Mouse (Mus musculus): ENCODE results near the gene Trim38. TPM values are rescaled to one million over a fixed set of nuclear protein-coding genes. Genes with fewer than 3 reads are reported as not detected.
A peak's percentile ranks its signal among the peaks of the same experiment; 100 is the strongest.
"Not testable (repeated sequence)": the region's sequence is repeated elsewhere in the genome, so short reads cannot be mapped to it uniquely, and the experiment has no call there.

Gene Trim38
- polyA plus RNA-seq, 1 experiment = not detected

GRCm38 (mm10) chr13:23745381-23746161, 24.1 kb upstream of the Trim38 start, which contains the start of gene Hist1h3c:
Hist1h3c (minus strand) TSS chr13:23745602.
- peak within 1 kb of the TSS; percentile 77 for H3K4me3 ChIP-seq (replicated peaks; ENCODE audit: extremely low read depth, low read depth, low read length)
- WGBS = 2% methylated on average over 25 of the region's 28 CpGs
- peak; percentile 76 for DNase-seq
- H3K4me1 ChIP-seq (ENCODE audit: control insufficient read depth, insufficient read depth, low read length) = peaks cover 7% of the 10 kb centered on the region
- no peak for TF ChIP-seq POLR2A (IDR thresholded peaks at IDR 0.05; ENCODE audit: borderline replicate concordance, extremely low read depth, low read depth, low read length)
- TF ChIP-seq CTCF (IDR thresholded peaks at IDR 0.05; ENCODE audit: insufficient read depth, low read length) = no peak

DNA sequence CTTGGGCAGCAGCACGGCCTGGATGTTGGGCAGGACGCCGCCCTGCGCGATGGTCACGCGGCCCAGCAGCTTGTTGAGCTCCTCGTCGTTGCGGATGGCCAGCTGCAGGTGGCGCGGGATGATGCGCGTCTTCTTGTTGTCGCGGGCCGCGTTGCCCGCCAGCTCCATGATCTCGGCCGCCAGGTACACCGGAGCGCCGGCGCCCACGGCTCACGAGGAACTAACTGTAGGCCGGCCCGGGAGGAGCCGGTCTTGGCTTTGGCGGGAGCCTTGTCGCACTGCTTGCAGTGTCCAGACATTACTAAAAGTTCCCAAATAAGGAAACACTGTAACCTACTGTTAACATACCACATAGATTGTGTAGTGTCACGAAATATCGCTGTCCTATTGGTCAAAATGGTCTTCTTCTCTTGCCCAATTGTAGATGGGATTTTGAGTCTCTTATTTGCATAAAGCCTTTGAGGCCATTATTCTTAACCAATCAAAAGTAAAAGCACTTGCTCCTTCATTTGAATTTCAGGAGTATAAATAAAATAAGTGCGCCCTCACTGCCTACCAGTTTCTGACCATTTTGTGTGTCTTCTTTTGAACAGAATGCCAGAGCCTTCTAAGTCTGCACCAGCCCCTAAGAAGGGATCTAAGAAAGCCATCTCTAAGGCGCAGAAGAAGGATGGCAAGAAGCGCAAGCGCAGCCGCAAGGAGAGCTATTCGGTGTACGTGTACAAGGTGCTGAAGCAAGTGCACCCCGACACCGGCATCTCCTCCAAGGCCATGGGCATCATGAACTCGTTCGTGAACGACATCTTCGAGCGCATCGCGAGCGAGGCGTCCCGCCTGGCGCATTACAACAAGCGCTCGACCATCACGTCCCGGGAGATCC, 23.3 kb upstream of the Trim38 start, which contains the start of gene Hist1h2bb:
Hist1h2bb (plus strand) TSS at position 534 of the 880 bp plus-strand sequence.
- under 1% methylated on average over 43 of the region's 58 CpGs for WGBS
- not testable (repeated sequence) for H3K4me1 ChIP-seq (ENCODE audit: control insufficient read depth, insufficient read depth, low read length)
- peak; percentile 77 for DNase-seq
- peak; percentile 61; the same call in 1 of the 2 replicates for TF ChIP-seq POLR2A (IDR thresholded peaks at IDR 0.05; ENCODE audit: borderline replicate concordance, extremely low read depth, low read depth, low read length)
- H3K4me3 ChIP-seq (replicated peaks; ENCODE audit: extremely low read depth, low read depth, low read length) = peak within 1 kb of the TSS; percentile 77

DNA sequence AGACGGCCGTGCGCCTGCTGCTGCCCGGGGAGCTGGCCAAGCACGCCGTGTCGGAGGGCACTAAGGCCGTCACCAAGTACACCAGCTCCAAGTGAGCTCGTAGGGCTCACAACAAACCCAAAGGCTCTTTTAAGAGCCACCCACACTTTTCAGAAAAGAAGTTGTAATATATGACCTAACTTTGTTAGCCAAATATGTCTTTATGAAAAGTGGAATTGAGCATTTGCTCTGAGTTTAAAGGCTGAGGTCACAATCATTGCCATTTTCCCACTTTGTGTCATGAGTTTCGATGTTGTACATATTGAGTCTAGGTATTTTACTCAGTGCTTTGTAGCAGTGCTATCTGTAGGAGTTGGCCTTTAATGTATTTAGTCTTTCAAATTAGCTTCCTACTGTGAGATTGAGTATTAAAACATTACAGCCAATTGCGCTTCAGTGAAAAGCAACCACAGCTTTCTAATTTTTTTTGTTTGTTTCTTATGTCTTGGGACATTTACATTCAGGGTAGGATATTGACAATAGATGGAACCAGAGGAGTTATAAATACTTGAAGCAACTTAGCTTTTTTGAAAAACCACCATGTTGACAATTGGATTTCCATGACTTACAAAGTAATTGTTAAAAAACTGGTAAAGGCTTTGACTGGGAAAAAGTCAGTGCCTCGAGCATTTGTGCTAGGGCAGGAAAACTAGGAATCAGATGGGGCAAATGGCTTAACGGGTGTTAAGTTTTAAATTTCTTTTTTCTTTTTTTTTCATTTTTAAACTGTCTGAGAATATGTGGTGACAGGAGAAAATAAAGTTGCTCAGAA, 22.4 kb upstream of the Trim38 start:
- TF ChIP-seq POLR2A (IDR thresholded peaks at IDR 0.05; ENCODE audit: borderline replicate concordance, extremely low read depth, low read depth, low read length) = no peak
- no peak for TF ChIP-seq CTCF (IDR thresholded peaks at IDR 0.05; ENCODE audit: insufficient read depth, low read length)
- 7% methylated on average over 13 of the region's 13 CpGs for WGBS
- no peak for DNase-seq
- peaks cover 3% of the 10 kb centered on the region; the same call in 1 of the 2 replicates for H3K4me1 ChIP-seq (ENCODE audit: control insufficient read depth, insufficient read depth, low read length)
- no peak overlapping the region for H3K4me3 ChIP-seq (replicated peaks; ENCODE audit: extremely low read depth, low read depth, low read length)

DNA sequence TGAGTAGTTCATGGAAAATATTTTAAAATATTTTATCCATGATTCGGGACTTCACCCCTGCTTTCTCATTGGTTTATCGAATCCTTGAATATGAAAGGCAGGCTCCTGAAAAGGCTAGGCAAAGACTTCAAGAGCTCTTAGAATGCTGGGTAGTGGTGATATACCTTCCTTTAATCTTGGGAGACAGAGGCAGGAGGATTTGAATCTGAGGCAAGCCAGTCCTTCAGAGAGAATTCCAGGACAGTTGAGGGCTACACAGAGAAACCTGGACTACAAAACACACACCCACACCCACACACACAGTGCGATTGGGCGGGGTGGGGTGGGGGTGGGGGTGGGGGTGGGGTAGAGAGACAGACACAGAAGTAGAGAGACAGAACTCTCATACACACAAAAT, 21.8 kb upstream of the Trim38 start:
- 12% methylated on average over 4 of the region's 4 CpGs for WGBS
- TF ChIP-seq CTCF (IDR thresholded peaks at IDR 0.05; ENCODE audit: insufficient read depth, low read length) = no peak
- Histone ChIP-seq H3K4me3 (replicated peaks; ENCODE audit: extremely low read depth, low read depth, low read length) (no peak overlapping the region), H3K4me1 (ENCODE audit: control insufficient read depth, insufficient read depth, low read length) (peaks cover 3% of the 10 kb centered on the region; the same call in 1 of the 2 replicates)
- DNase-seq = no peak

DNA sequence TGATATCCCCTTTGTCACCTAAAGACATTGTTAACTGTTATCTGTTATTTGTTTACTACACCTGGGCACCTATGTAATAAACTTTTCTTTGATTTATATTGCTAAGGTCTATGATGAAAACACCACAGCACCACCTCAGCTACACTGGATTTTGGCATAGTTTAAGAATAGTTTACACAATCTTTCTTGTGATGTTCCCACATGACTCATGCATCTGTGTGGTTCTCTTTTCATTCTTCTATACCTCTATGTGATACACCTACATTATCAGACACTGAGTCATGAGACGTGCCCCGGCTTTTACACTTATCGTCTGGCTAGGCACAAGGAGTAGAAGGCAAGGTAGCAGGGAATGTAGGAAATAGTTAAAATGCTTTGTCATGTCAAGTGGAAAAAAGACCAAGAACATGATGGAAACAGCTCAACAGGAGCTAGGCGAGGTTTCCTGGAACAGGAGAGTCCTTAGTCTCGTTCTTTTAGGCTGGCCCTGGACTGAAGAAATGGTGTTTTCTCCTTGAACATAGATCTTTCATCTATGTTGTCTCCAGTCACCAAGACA, 20.1 kb upstream of the Trim38 start:
- no peak for TF ChIP-seq POLR2A (IDR thresholded peaks at IDR 0.05; ENCODE audit: borderline replicate concordance, extremely low read depth, low read depth, low read length)
- TF ChIP-seq CTCF (IDR thresholded peaks at IDR 0.05; ENCODE audit: insufficient read depth, low read length) = no peak
- WGBS = 82% methylated on average over 5 of the region's 5 CpGs
- no peak for DNase-seq
- H3K4me3 ChIP-seq (replicated peaks; ENCODE audit: extremely low read depth, low read depth, low read length) = no peak overlapping the region
- peaks cover 3% of the 10 kb centered on the region; the same call in 1 of the 2 replicates for H3K4me1 ChIP-seq (ENCODE audit: control insufficient read depth, insufficient read depth, low read length)

- peak; percentile 33; the same call in 1 of the 2 replicates for TF ChIP-seq POLR2A (IDR thresholded peaks at IDR 0.05; ENCODE audit: borderline replicate concordance, extremely low read depth, low read depth, low read length)
- not testable (repeated sequence) for H3K4me1 ChIP-seq (ENCODE audit: control insufficient read depth, insufficient read depth, low read length)
- peak within 1 kb of the TSS; percentile 62 for H3K4me3 ChIP-seq (replicated peaks; ENCODE audit: extremely low read depth, low read depth, low read length)
- under 1% methylated on average over 34 of the region's 47 CpGs for WGBS
- peak; percentile 55 for DNase-seq
Observed at GRCm38 (mm10) chr13:23750839-23751477, 18.8 kb upstream of the Trim38 start, which contains the start of gene Hist1h2ab. Hist1h2ab (plus strand) TSS chr13:23751126.

- no peak for DNase-seq
- Histone ChIP-seq H3K4me1 (ENCODE audit: control insufficient read depth, insufficient read depth, low read length) (peaks cover 3% of the 10 kb centered on the region; the same call in 1 of the 2 replicates), H3K4me3 (replicated peaks; ENCODE audit: extremely low read depth, low read depth, low read length) (peak overlapping the region; percentile 16)
- TF ChIP-seq CTCF (IDR thresholded peaks at IDR 0.05; ENCODE audit: insufficient read depth, low read length) (no peak), POLR2A (IDR thresholded peaks at IDR 0.05; ENCODE audit: borderline replicate concordance, extremely low read depth, low read depth, low read length) (no peak)
- WGBS = 2% methylated on average over 11 of the region's 11 CpGs
Observed at GRCm38 (mm10) chr13:23751478-23751956, 18.2 kb upstream of the Trim38 start.

DNA sequence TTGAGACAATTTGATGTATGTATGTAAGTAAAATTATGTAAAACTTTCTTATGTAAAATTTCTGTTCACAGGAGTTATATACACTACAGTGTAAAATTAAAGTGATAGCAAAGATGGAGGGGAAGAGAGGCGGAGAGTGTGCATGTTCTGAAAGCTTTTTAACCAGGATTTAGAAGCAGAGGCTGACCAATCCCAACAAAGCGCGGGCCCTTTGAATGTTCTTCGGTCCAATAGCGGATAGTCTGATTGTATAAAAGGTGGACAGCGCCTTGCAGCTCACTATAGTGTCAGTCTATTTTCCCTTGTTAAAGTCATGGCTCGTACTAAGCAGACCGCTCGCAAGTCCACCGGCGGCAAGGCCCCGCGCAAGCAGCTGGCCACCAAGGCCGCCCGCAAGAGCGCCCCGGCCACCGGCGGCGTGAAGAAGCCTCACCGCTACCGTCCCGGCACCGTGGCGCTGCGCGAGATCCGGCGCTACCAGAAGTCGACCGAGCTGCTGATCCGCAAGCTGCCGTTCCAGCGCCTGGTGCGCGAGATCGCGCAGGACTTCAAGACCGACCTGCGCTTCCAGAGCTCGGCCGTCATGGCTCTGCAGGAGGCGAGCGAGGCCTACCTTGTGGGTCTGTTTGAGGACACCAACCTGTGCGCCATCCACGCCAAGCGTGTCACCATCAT, 17.5 kb upstream of the Trim38 start, which contains the start of gene Hist1h3b:
Hist1h3b (plus strand) TSS at position 201 of the 675 bp plus-strand sequence.
- WGBS = 3% methylated on average over 18 of the region's 47 CpGs
- not testable (repeated sequence) for H3K4me1 ChIP-seq (ENCODE audit: control insufficient read depth, insufficient read depth, low read length)
- peak within 1 kb of the TSS; percentile 16 for H3K4me3 ChIP-seq (replicated peaks; ENCODE audit: extremely low read depth, low read depth, low read length)
- DNase-seq = peak; percentile 68
